Mouse (Mus musculus): ENCODE measurements around the gene Ccnh. TPM values are rescaled to one million over a fixed set of nuclear protein-coding genes. Genes with fewer than 3 reads are reported as not detected.
"Not testable (repeated sequence)": the region's sequence is repeated elsewhere in the genome, so short reads cannot be mapped to it uniquely, and the experiment has no call there.

The Ccnh gene
- polyA plus RNA-seq (2011; ENCODE audit: insufficient read depth, insufficient read length, low replicate concordance, missing spikeins), result 49.3 and 50.5 TPM in 2 replicates

GRCm38 (mm10) chr13:85188903-85189643 lies at the start of gene Ccnh:
TSS of gene Ccnh (plus strand) at chr13:85189408.
- WGBS, result 2% methylated on average over 44 of the region's 44 CpGs
- peak within 1 kb of the TSS; percentile 67 for H3K27ac ChIP-seq (ENCODE audit: control insufficient read depth, insufficient read depth, low read depth, low read length, poor library complexity)
- no peak for TF ChIP-seq CTCF (IDR thresholded peaks at IDR 0.05; ENCODE audit: control insufficient read depth, insufficient read depth, low read length)
- peak; percentile 56; the same call in 1 of the 2 replicates for TF ChIP-seq POLR2A (IDR thresholded peaks at IDR 0.05; ENCODE audit: borderline replicate concordance, control insufficient read depth, low read depth, low read length)
- peak within 1 kb of the TSS; percentile 95 for H3K4me3 ChIP-seq (replicated peaks; ENCODE audit: control insufficient read depth, low read depth, low read length)
- H3K4me1 ChIP-seq (ENCODE audit: control insufficient read depth, insufficient read depth, low read length), result no peaks in the 10 kb centered on the region

- 90% methylated on average over 16 of the region's 16 CpGs for WGBS
- not testable (repeated sequence) for H3K27ac ChIP-seq (ENCODE audit: control insufficient read depth, insufficient read depth, low read depth, low read length, poor library complexity); H3K4me1 ChIP-seq (ENCODE audit: control insufficient read depth, insufficient read depth, low read length); H3K4me3 ChIP-seq (replicated peaks; ENCODE audit: control insufficient read depth, low read depth, low read length)
These were observed 45.8 kb upstream of the Ccnh start for GRCm38 (mm10) chr13:85143361-85143760.

GRCm38 (mm10) chr13:85146471-85146870 lies 42.7 kb upstream of the Ccnh start:
- H3K4me1 ChIP-seq (ENCODE audit: control insufficient read depth, insufficient read depth, low read length), result no peaks in the 10 kb centered on the region
- TF ChIP-seq CTCF (IDR thresholded peaks at IDR 0.05; ENCODE audit: control insufficient read depth, insufficient read depth, low read length) (no peak), POLR2A (IDR thresholded peaks at IDR 0.05; ENCODE audit: borderline replicate concordance, control insufficient read depth, low read depth, low read length) (no peak)
- H3K4me3 ChIP-seq (replicated peaks; ENCODE audit: control insufficient read depth, low read depth, low read length), result no peak overlapping the region
- H3K27ac ChIP-seq (ENCODE audit: control insufficient read depth, insufficient read depth, low read depth, low read length, poor library complexity), result no peak overlapping the region

GRCm38 (mm10) chr13:85154746-85155145 lies 34.5 kb upstream of the Ccnh start:
- 84% methylated on average over 6 of the region's 6 CpGs for WGBS
- H3K4me1 ChIP-seq (ENCODE audit: control insufficient read depth, insufficient read depth, low read length), result no peaks in the 10 kb centered on the region
- no peak overlapping the region for H3K27ac ChIP-seq (ENCODE audit: control insufficient read depth, insufficient read depth, low read depth, low read length, poor library complexity)
- no peak overlapping the region for H3K4me3 ChIP-seq (replicated peaks; ENCODE audit: control insufficient read depth, low read depth, low read length)
- TF ChIP-seq CTCF (IDR thresholded peaks at IDR 0.05; ENCODE audit: control insufficient read depth, insufficient read depth, low read length) (no peak), POLR2A (IDR thresholded peaks at IDR 0.05; ENCODE audit: borderline replicate concordance, control insufficient read depth, low read depth, low read length) (no peak)

- WGBS, result 63% methylated on average over 2 of the region's 2 CpGs
- H3K4me1 ChIP-seq (ENCODE audit: control insufficient read depth, insufficient read depth, low read length), result no peaks in the 10 kb centered on the region
- TF ChIP-seq POLR2A (IDR thresholded peaks at IDR 0.05; ENCODE audit: borderline replicate concordance, control insufficient read depth, low read depth, low read length) (no peak), CTCF (IDR thresholded peaks at IDR 0.05; ENCODE audit: control insufficient read depth, insufficient read depth, low read length) (no peak)
- H3K4me3 ChIP-seq (replicated peaks; ENCODE audit: control insufficient read depth, low read depth, low read length), result no peak overlapping the region
- H3K27ac ChIP-seq (ENCODE audit: control insufficient read depth, insufficient read depth, low read depth, low read length, poor library complexity), result no peak overlapping the region
These were observed 29.2 kb upstream of the Ccnh start for GRCm38 (mm10) chr13:85159971-85160370.

GRCm38 (mm10) chr13:85164512-85165124 lies 24.6 kb upstream of the Ccnh start:
- no peak for TF ChIP-seq CTCF (IDR thresholded peaks at IDR 0.05; ENCODE audit: control insufficient read depth, insufficient read depth, low read length)
- no peak for TF ChIP-seq POLR2A (IDR thresholded peaks at IDR 0.05; ENCODE audit: borderline replicate concordance, control insufficient read depth, low read depth, low read length)
- Histone ChIP-seq H3K27ac (ENCODE audit: control insufficient read depth, insufficient read depth, low read depth, low read length, poor library complexity) (no peak overlapping the region), H3K4me3 (replicated peaks; ENCODE audit: control insufficient read depth, low read depth, low read length) (no peak overlapping the region), H3K4me1 (ENCODE audit: control insufficient read depth, insufficient read depth, low read length) (no peaks in the 10 kb centered on the region)
- 35% methylated on average over 4 of the region's 4 CpGs for WGBS

- no peaks in the 10 kb centered on the region for H3K4me1 ChIP-seq (ENCODE audit: control insufficient read depth, insufficient read depth, low read length)
- no peak for TF ChIP-seq POLR2A (IDR thresholded peaks at IDR 0.05; ENCODE audit: borderline replicate concordance, control insufficient read depth, low read depth, low read length)
- TF ChIP-seq CTCF (IDR thresholded peaks at IDR 0.05; ENCODE audit: control insufficient read depth, insufficient read depth, low read length), result 0 out of 2 replicates have a peak, but pooled peaks have one; percentile 7
- H3K4me3 ChIP-seq (replicated peaks; ENCODE audit: control insufficient read depth, low read depth, low read length), result peak overlapping the region; percentile 95
- under 1% methylated on average over 17 of the region's 17 CpGs for WGBS
- H3K27ac ChIP-seq (ENCODE audit: control insufficient read depth, insufficient read depth, low read depth, low read length, poor library complexity), result peak overlapping the region; percentile 67
These were observed 475 bp downstream of the Ccnh start for GRCm38 (mm10) chr13:85189644-85190121.

GRCm38 (mm10) chr13:85191253-85191652 lies 2.0 kb downstream of the Ccnh start:
- WGBS, result 94% methylated on average over 2 of the region's 2 CpGs
- TF ChIP-seq POLR2A (IDR thresholded peaks at IDR 0.05; ENCODE audit: borderline replicate concordance, control insufficient read depth, low read depth, low read length) (no peak), CTCF (IDR thresholded peaks at IDR 0.05; ENCODE audit: control insufficient read depth, insufficient read depth, low read length) (no peak)
- H3K4me1 ChIP-seq (ENCODE audit: control insufficient read depth, insufficient read depth, low read length), result no peaks in the 10 kb centered on the region
- no peak overlapping the region for H3K27ac ChIP-seq (ENCODE audit: control insufficient read depth, insufficient read depth, low read depth, low read length, poor library complexity)
- no peak overlapping the region for H3K4me3 ChIP-seq (replicated peaks; ENCODE audit: control insufficient read depth, low read depth, low read length)

Data from bone marrow, adult 2 months (tissue).